Mouse (Mus musculus) cortical plate, adult 2 months (tissue): Measurements from ENCODE around the gene Urah.

Source experiments
- CTCF ChIP-seq: fragments of 200-500 bp; IDR thresholded peaks from 2 replicates; pipeline ENCODE4 v1.5.1; 2011; ENCODE audit warnings: mild to moderate bottlenecking, control low read depth, low read length; ENCODE audit not compliant: insufficient read depth; ENCODE audit errors: extremely low read depth
- POLR2A ChIP-seq: fragments of 200-500 bp; IDR thresholded peaks from 2 replicates; pipeline ENCODE4 v1.6.1; 2011; ENCODE audit warnings: mild to moderate bottlenecking, low read length, control low read depth; ENCODE audit not compliant: insufficient read depth; ENCODE audit errors: extremely low read depth

GRCm38 (mm10) chr7:140797619-140798018 lies 37.2 kb upstream of the Urah start:
- no peak for TF ChIP-seq POLR2A
- no peak for TF ChIP-seq CTCF
